Mouse (Mus musculus) heart, embryonic 11.5 days (tissue): Measurements from ENCODE around the gene Slc12a6. TPM values are rescaled to one million over a fixed set of nuclear protein-coding genes. Genes with fewer than 3 reads are reported as not detected.

Source experiments
- ATAC-seq: fragments of 200-750 bp; cut with Nextera tagmentation; replicated peaks from 2 replicates; pipeline ENCODE4 v1.8.0; 2017; ENCODE audit warnings: moderate library complexity; ENCODE audit not compliant: insufficient number of reproducible peaks, low FRiP score, low TSS enrichment
- H3K27ac ChIP-seq: fragments of 300-500 bp; sonication (generic); 2 replicates; pipeline ENCODE4 v1.5.1; 2014; ENCODE audit warnings: mild to moderate bottlenecking, low read depth, low read length
- H3K27me3 ChIP-seq: fragments of 300-500 bp; sonication (generic); 2 replicates; pipeline ENCODE4 v1.6.1; 2014; ENCODE audit warnings: mild to moderate bottlenecking, low read length, mixed read lengths; ENCODE audit not compliant: control insufficient read depth, insufficient read depth
- H3K36me3 ChIP-seq: fragments of 300-500 bp; sonication (generic); 2 replicates; pipeline ENCODE4 v1.6.1; 2014; ENCODE audit warnings: mild to moderate bottlenecking, low read length, moderate library complexity, mixed read lengths; ENCODE audit not compliant: control insufficient read depth, insufficient read depth
- H3K4me1 ChIP-seq: fragments of 300-500 bp; sonication (generic); 2 replicates; pipeline ENCODE4 v1.6.1; 2014; ENCODE audit warnings: low read length; ENCODE audit not compliant: control insufficient read depth, insufficient read depth
- H3K4me2 ChIP-seq: fragments of 300-500 bp; sonication (generic); 2 replicates; pipeline ENCODE4 v1.6.1; 2014; ENCODE audit warnings: mild to moderate bottlenecking, moderate library complexity
- H3K4me3 ChIP-seq: fragments of 300-500 bp; sonication (generic); 2 replicates; pipeline ENCODE4 v1.5.1; 2014; ENCODE audit warnings: low read depth, low read length
- H3K9ac ChIP-seq: fragments of 300-500 bp; sonication (generic); 2 replicates; pipeline ENCODE4 v1.6.1; 2014; ENCODE audit warnings: mild to moderate bottlenecking, low read depth, low read length, moderate library complexity
- H3K9me3 ChIP-seq: fragments of 300-500 bp; sonication (generic); replicated peaks from 2 replicates; pipeline ENCODE4 v1.6.1; 2016; ENCODE audit warnings: low read length; ENCODE audit not compliant: control insufficient read depth
- WGBS: fragments of 180-500 bp; shearing (Covaris S2); extraction: QIAGEN DNeasy Blood & Tissue Kit; methylation state at CpG from one replicate; pipeline ENCODE4 v1.1.7; 2014; ENCODE audit not compliant: insufficient replicate concordance; 5-methylcytosine and 5-hydroxymethylcytosine counted together
- polyA plus RNA-seq: library from polyadenylated mRNA; unstranded; fragments of >200 nt; fragmentation: Nextera tagmentation; extraction: Ambion mirVana; gene quantifications from 2 replicates; pipeline ENCODE4 v1.2.1, GENCODE M21; 2014

Slc12a6 gene
- polyA plus RNA-seq, 1 experiment from 2014 or later = 12.8 TPM

- no peak overlapping the region for H3K4me2 ChIP-seq
- no peak for ATAC-seq
- H3K4me1 ChIP-seq = peaks cover 3% of the 10 kb centered on the region; the same call in 1 of the 2 replicates
- H3K9me3 ChIP-seq = no peaks in the 10 kb centered on the region
- no peaks in the 10 kb centered on the region for H3K36me3 ChIP-seq
- no peaks in the 10 kb centered on the region for H3K27me3 ChIP-seq
- H3K27ac ChIP-seq = no peak overlapping the region
- 71% methylated on average over 2 of the region's 2 CpGs for WGBS
- no peak overlapping the region for H3K9ac ChIP-seq
- no peak overlapping the region for H3K4me3 ChIP-seq
Observed at GRCm38 (mm10) chr2:112292823-112293222, 27.2 kb downstream of the Slc12a6 start.

DNA sequence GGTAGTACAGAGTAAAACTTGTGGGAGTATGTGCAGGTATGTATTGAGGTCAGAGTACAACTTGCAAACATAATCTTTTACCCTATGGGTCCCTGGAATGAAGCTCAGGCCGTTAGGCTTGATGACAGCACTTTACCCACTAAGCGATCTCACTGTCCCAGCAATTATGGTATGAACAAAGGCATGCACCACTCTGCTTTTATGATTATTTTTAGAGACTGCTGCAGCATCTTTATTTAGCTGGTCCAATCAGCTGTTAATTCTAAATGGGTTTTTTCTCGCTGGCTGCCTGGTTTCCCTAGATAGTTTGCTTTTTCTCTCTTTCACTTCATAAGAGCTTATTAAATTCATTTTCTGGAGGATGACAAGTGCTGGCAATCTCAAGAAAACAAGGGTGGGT is 30.6 kb downstream of the Slc12a6 start:
- Histone ChIP-seq H3K36me3 (no peaks in the 10 kb centered on the region), H3K4me2 (peak overlapping the region; percentile 32), H3K27ac (peak overlapping the region; percentile 60), H3K27me3 (no peaks in the 10 kb centered on the region), H3K9me3 (no peaks in the 10 kb centered on the region), H3K9ac (no peak overlapping the region), H3K4me3 (no peak overlapping the region), H3K4me1 (peaks cover 3% of the 10 kb centered on the region; the same call in 1 of the 2 replicates)
- 53% methylated on average over 3 of the region's 3 CpGs for WGBS
- no peak for ATAC-seq

GRCm38 (mm10) chr2:112298221-112298620 is 32.6 kb downstream of the Slc12a6 start:
- no peak overlapping the region for H3K4me2 ChIP-seq
- H3K27me3 ChIP-seq = no peaks in the 10 kb centered on the region
- no peak overlapping the region for H3K4me3 ChIP-seq
- no peak overlapping the region for H3K9ac ChIP-seq
- peaks cover 3% of the 10 kb centered on the region; the same call in 1 of the 2 replicates for H3K4me1 ChIP-seq
- no peaks in the 10 kb centered on the region for H3K9me3 ChIP-seq
- no peaks in the 10 kb centered on the region for H3K36me3 ChIP-seq
- no peak overlapping the region for H3K27ac ChIP-seq
- 91% methylated on average over 4 of the region's 4 CpGs for WGBS
- ATAC-seq = no peak

DNA sequence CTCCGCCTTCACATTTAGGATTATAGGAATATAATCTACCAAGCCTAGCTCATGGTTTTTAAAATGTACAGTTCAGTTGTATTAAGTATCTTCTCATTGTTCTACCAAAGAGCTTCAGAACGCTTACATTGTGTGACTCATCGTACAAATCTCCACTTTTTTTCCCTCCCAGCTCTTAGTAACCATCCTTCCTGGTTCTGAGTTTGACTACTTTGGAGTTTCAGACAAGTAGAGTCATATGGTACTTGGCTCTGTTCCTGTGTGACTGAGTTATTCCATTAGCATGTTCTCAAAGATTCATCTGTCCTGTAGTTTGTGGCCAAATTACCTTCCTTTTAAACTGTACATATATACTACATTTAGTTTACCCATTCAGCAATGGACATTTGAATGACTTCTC is 43.0 kb downstream of the Slc12a6 start:
- 0 out of 2 replicates have a peak, but pooled peaks cover 5% of the 10 kb centered on the region for H3K4me1 ChIP-seq
- 77% methylated on average over 3 of the region's 3 CpGs for WGBS
- H3K27ac ChIP-seq = no peak overlapping the region

DNA sequence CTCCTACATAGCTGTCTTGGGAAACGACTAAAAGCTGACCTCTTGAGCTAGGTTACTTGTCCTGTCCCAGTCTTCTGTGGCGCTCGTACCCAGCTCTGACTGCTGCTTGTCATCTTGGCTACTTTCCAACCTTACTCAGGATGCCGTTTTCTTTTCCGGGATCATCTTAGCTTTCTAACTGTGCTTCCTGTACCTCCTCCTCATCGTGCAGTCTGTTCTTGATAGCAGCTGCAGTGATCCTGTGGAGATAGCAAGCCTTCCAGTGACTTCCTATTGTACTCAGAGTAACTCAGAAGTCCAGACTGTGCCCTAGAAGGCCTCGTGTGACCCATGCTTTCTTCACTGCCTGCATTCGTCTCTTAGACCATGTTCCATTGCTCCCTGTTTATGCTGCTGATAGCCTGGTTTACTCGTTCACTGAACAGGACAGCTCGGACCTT is 43.6 kb downstream of the Slc12a6 start:
- no peak overlapping the region for H3K27ac ChIP-seq
- ATAC-seq = no peak
- H3K4me1 ChIP-seq = 0 out of 2 replicates have a peak, but pooled peaks cover 5% of the 10 kb centered on the region
- no peaks in the 10 kb centered on the region for H3K27me3 ChIP-seq
- H3K36me3 ChIP-seq = no peaks in the 10 kb centered on the region
- H3K4me2 ChIP-seq = 0 out of 2 replicates have a peak overlapping the region, but pooled peaks have one; percentile 0
- no peak overlapping the region for H3K4me3 ChIP-seq
- H3K9ac ChIP-seq = no peak overlapping the region
- 47% methylated on average over 10 of the region's 10 CpGs for WGBS
- H3K9me3 ChIP-seq = no peaks in the 10 kb centered on the region

More for the DNA sequence above, 43.0 kb downstream of the Slc12a6 start:
- Histone ChIP-seq H3K4me2 (no peak overlapping the region), H3K27me3 (no peaks in the 10 kb centered on the region), H3K36me3 (no peaks in the 10 kb centered on the region), H3K4me3 (no peak overlapping the region), H3K9ac (no peak overlapping the region), H3K9me3 (no peaks in the 10 kb centered on the region)
- no peak for ATAC-seq

DNA sequence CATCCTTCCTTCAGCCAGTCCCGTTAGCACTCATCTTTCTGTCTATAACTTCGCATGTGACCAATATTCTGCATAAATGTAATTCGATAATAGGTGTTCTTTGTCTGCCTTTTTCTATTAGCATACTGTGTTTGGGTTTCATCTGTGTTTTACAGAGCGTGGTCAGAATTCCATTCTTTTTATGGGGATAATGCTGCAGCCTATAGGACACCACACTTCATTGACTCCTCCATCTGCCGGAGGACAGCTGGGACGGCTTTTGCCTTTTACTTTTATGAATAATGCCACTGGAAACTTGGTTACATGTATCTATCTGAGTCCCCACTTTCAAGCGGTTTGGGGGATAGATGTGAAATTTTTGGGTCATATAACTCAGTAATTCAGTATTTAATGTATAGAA is 50.0 kb downstream of the Slc12a6 start:
- ATAC-seq = no peak
- Histone ChIP-seq H3K4me3 (no peak overlapping the region), H3K9ac (no peak overlapping the region)

GRCm38 (mm10) chr2:112318227-112318626 is 52.6 kb downstream of the Slc12a6 start:
- Histone ChIP-seq H3K4me1 (no peaks in the 10 kb centered on the region), H3K9ac (no peak overlapping the region), H3K4me3 (no peak overlapping the region), H3K4me2 (no peak overlapping the region), H3K9me3 (no peaks in the 10 kb centered on the region), H3K36me3 (no peaks in the 10 kb centered on the region), H3K27me3 (no peaks in the 10 kb centered on the region), H3K27ac (no peak overlapping the region)
- ATAC-seq = no peak
- 79% methylated on average over 2 of the region's 2 CpGs for WGBS

More for the DNA sequence above, 50.0 kb downstream of the Slc12a6 start:
- Histone ChIP-seq H3K27ac (no peak overlapping the region), H3K9me3 (no peaks in the 10 kb centered on the region), H3K4me1 (no peaks in the 10 kb centered on the region), H3K4me2 (no peak overlapping the region), H3K27me3 (no peaks in the 10 kb centered on the region), H3K36me3 (no peaks in the 10 kb centered on the region)
- WGBS = 87% methylated on average over 7 of the region's 7 CpGs

- H3K4me1 ChIP-seq = no peaks in the 10 kb centered on the region
- no peaks in the 10 kb centered on the region for H3K27me3 ChIP-seq
- no peak overlapping the region for H3K4me2 ChIP-seq
- no peak for ATAC-seq
- 79% methylated on average over 7 of the region's 7 CpGs for WGBS
- H3K4me3 ChIP-seq = no peak overlapping the region
- no peaks in the 10 kb centered on the region for H3K36me3 ChIP-seq
- no peak overlapping the region for H3K27ac ChIP-seq
- H3K9ac ChIP-seq = no peak overlapping the region
- no peaks in the 10 kb centered on the region for H3K9me3 ChIP-seq
Observed at GRCm38 (mm10) chr2:112318905-112319304, 53.3 kb downstream of the Slc12a6 start.

DNA sequence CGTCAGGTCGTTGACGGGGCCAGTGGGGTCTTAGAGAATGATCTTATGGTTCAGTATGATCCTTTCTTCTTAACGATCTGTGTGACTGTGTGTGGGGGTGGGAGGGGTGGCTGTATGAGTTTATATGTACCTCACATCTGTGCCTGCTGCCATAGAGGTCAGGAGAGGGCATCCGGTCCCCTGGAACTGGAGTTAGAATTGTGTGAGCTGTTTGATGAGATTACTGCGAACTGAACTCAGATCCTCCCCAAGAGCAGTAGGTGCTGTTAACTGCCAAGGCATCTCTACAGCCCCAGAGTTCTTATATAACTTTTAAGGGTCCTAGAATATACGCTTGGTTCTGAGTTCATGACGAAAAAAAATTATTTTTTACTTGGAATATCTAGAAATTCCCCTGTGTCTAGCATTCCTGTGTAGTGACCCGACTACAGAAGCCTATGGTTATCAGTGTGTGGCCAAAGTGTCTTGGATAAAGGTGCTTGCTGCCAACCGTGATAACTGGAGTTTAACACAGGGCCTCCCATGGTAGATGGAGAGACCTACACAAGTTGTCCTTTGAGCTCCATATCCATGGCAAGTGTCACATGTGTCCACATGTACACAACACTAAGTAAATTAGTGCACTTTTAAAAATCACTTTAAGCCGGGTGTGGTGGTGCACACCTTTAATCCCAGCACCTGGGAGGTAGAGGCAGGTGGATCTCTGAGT is 62.6 kb downstream of the Slc12a6 start:
- no peaks in the 10 kb centered on the region for H3K36me3 ChIP-seq
- no peaks in the 10 kb centered on the region for H3K9me3 ChIP-seq
- H3K4me3 ChIP-seq = no peak overlapping the region
- H3K27me3 ChIP-seq = no peaks in the 10 kb centered on the region
- no peak overlapping the region for H3K4me2 ChIP-seq
- peaks cover 7% of the 10 kb centered on the region for H3K4me1 ChIP-seq
- no peak for ATAC-seq
- no peak overlapping the region for H3K27ac ChIP-seq
- 71% methylated on average over 11 of the region's 11 CpGs for WGBS
- H3K9ac ChIP-seq = no peak overlapping the region
